Mouse (Mus musculus) ES-Bruce4 (cell line): ENCODE results near the gene Tomm40.

Source experiments
- EP300 ChIP-seq: IDR thresholded peaks from 2 replicates; pipeline ENCODE4 v1.6.1; 2011; ENCODE audit warnings: low read depth, low read length; ENCODE audit not compliant: insufficient read depth
- POLR2A ChIP-seq: IDR thresholded peaks from one replicate; pipeline ENCODE4 v1.8.1; 2011; ENCODE audit warnings: low read length; ENCODE audit not compliant: insufficient read depth

DNA sequence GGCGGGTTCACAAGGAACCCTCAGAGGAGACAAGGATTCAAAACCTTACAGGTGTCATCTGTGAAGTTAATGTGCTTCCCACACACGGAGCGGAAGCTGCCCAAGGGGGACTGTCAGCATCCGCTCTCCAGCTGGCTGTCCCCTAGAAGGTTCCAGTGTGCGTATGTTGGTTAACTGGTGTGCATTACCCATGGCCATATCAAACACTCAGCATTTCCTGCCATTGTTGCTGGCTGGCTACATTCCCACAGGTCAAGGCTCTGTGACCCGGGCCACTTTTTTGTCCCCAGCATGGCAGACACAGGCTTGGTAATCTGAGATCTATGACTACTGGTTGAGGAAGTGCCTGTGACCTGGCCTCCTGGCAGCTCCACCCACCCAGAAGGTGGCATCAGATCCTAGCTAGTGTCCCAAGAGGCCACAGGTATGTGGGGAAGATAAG is 7.5 kb upstream of the Tomm40 start:
- TF ChIP-seq EP300 (no peak), POLR2A (no peak)
